Mouse (Mus musculus) lung, postnatal 25 days (tissue): ENCODE measurements around the gene Acadvl.

Source experiments
- DNase-seq: peaks from one replicate; pipeline ENCODE4 v3.0.0; 2022; ENCODE audit warnings: low spot score

Acadvl gene

GRCm38 (mm10) chr11:70014880-70015558 is at the start of gene Acadvl:
Gene Acadvl (minus strand): TSS chr11:70015411.
- peak; percentile 92 for DNase-seq

GRCm38 (mm10) chr11:70063053-70063452 is 47.8 kb upstream of the Acadvl start:
- DNase-seq, result no peak

- DNase-seq, result no peak
These were observed 44.7 kb upstream of the Acadvl start for GRCm38 (mm10) chr11:70059930-70060329.

GRCm38 (mm10) chr11:70057805-70058204 is 42.6 kb upstream of the Acadvl start:
- DNase-seq, result no peak

GRCm38 (mm10) chr11:70055618-70056214 is 40.5 kb upstream of the Acadvl start:
- peak; percentile 67 for DNase-seq

GRCm38 (mm10) chr11:70053898-70054570 is 38.8 kb upstream of the Acadvl start, which contains the start of gene Asgr1:
Gene Asgr1 (plus strand): TSS chr11:70054085.
- DNase-seq, result no peak

GRCm38 (mm10) chr11:70053156-70053555 is 37.9 kb upstream of the Acadvl start:
- DNase-seq, result no peak

- DNase-seq, result no peak
These were observed 34.6 kb upstream of the Acadvl start for GRCm38 (mm10) chr11:70049816-70050215.

- no peak for DNase-seq
These were observed 34.2 kb upstream of the Acadvl start for GRCm38 (mm10) chr11:70049366-70049765.

GRCm38 (mm10) chr11:70045435-70045834 is 30.2 kb upstream of the Acadvl start:
- DNase-seq, result no peak

- no peak for DNase-seq
These were observed 28.5 kb upstream of the Acadvl start for GRCm38 (mm10) chr11:70043665-70044064.

GRCm38 (mm10) chr11:70042309-70043085 is 27.3 kb upstream of the Acadvl start:
- DNase-seq, result no peak

- no peak for DNase-seq
These were observed 25.0 kb upstream of the Acadvl start for GRCm38 (mm10) chr11:70040184-70040583.

GRCm38 (mm10) chr11:70039631-70040030 is 24.4 kb upstream of the Acadvl start:
- DNase-seq, result no peak

GRCm38 (mm10) chr11:70038174-70038573 is 23.0 kb upstream of the Acadvl start:
- no peak for DNase-seq

- DNase-seq, result no peak
These were observed 16.1 kb upstream of the Acadvl start for GRCm38 (mm10) chr11:70031321-70031670.

- DNase-seq, result no peak
These were observed 15.6 kb upstream of the Acadvl start for GRCm38 (mm10) chr11:70030651-70031320.

- no peak for DNase-seq
These were observed 14.8 kb upstream of the Acadvl start for GRCm38 (mm10) chr11:70029829-70030550.

GRCm38 (mm10) chr11:70029130-70029801 is 14.1 kb upstream of the Acadvl start:
- DNase-seq, result peak; percentile 57

- DNase-seq, result no peak
These were observed 13.4 kb upstream of the Acadvl start for GRCm38 (mm10) chr11:70028401-70029129.
